15 mouse cellular contexts compared by ENCODE assay signal in genomic region chr13:53094658-53095057, GRCm38 (mm10).
"Had no signal": no experiment of that assay in that cellular context is flagged by ENCODE, and none has a peak within 500 bp of the region (broad histone marks: within the 10 kb centered on the region; RNA-seq: fewer than 3 reads in every experiment).

No protein-coding gene starts in this region.

- H3K27me3 ChIP-seq: neural tube, embryonic 12.5 days had no signal

- H3K4me3 ChIP-seq: lung, embryonic 15.5 days; megakaryocyte, embryonic 14.5 days; midbrain, embryonic 13.5 days; midbrain, embryonic 15.5 days; neural tube, embryonic 12.5 days; stomach, embryonic 15.5 days had no signal

- H3K9ac ChIP-seq: lung, embryonic 15.5 days; midbrain, embryonic 13.5 days; midbrain, embryonic 15.5 days; neural tube, embryonic 12.5 days; stomach, embryonic 15.5 days had no signal

- H3K27ac ChIP-seq: lung, embryonic 15.5 days; macrophage; midbrain, embryonic 13.5 days; midbrain, embryonic 15.5 days; neural tube, embryonic 12.5 days; stomach, postnatal 0 days had no signal

- H3K9me3 ChIP-seq: lung, embryonic 15.5 days; megakaryocyte, embryonic 14.5 days; midbrain, embryonic 13.5 days; midbrain, embryonic 15.5 days; neural tube, embryonic 12.5 days; stomach, embryonic 15.5 days had no signal

- DNase-seq: lung, postnatal 14 days; right cerebral cortex, postnatal 14 days; thymus, adult 2 months; thymus, postnatal 25 days; thymus, postnatal 4 days had no signal

- H3K4me2 ChIP-seq: lung, embryonic 15.5 days; midbrain, embryonic 11.5 days; midbrain, embryonic 13.5 days; midbrain, embryonic 15.5 days; neural tube, embryonic 12.5 days; stomach, embryonic 15.5 days had no signal

- ATAC-seq: lung, postnatal 0 days; midbrain, embryonic 13.5 days; midbrain, embryonic 15.5 days had no signal

- H3K36me3 ChIP-seq: lung, embryonic 15.5 days; midbrain, embryonic 13.5 days; midbrain, embryonic 15.5 days; neural tube, embryonic 12.5 days; stomach, embryonic 15.5 days had no signal
